ENCODE assay signal across 16 mouse cellular contexts in genomic region chr5:24023226-24023625, GRCm38 (mm10).
"Had no signal": no experiment of that assay in that cellular context is flagged by ENCODE, and none has a peak within 500 bp of the region (broad histone marks: within the 10 kb centered on the region; RNA-seq: fewer than 3 reads in every experiment).

No protein-coding gene starts in this region.

- DNase-seq: retina, postnatal 1 day; right cerebral cortex, adult 18-20 months; right cerebral cortex, postnatal 14 days; right cerebral cortex, postnatal 25 days; right cerebral cortex, postnatal 4 days; spleen, adult 18-20 months; thymus, adult 18-20 months; thymus, adult 2 months; thymus, postnatal 14 days; thymus, postnatal 25 days; thymus, postnatal 36 days; thymus, postnatal 4 days had no signal

- H3K36me3 ChIP-seq: neural tube, embryonic 13.5 days; neural tube, embryonic 15.5 days; stomach, embryonic 15.5 days had no signal

- H3K4me2 ChIP-seq: neural tube, embryonic 13.5 days; neural tube, embryonic 15.5 days; stomach, embryonic 15.5 days had no signal

- H3K4me3 ChIP-seq: neural tube, embryonic 13.5 days; neural tube, embryonic 15.5 days; stomach, embryonic 15.5 days had no signal

- H3K9ac ChIP-seq: neural tube, embryonic 13.5 days; neural tube, embryonic 15.5 days; stomach, embryonic 15.5 days had no signal

- H3K27ac ChIP-seq: neural tube, embryonic 13.5 days; neural tube, embryonic 15.5 days; stomach, embryonic 15.5 days; stomach, postnatal 0 days had no signal

- H3K27me3 ChIP-seq: neural tube, embryonic 13.5 days; neural tube, embryonic 15.5 days; stomach, embryonic 15.5 days had no signal

- H3K9me3 ChIP-seq: neural tube, embryonic 13.5 days; neural tube, embryonic 15.5 days; stomach, embryonic 15.5 days had no signal
